Comparison of ENCODE assay signal across 9 mouse cellular contexts in genomic region chr9:48678426-48679358, GRCm38 (mm10).
DNase-seq lines count a peak whose midpoint lies in the region; ATAC-seq lines count a peak whose summit lies in the region.
"Had no signal": no experiment of that assay in that cellular context is flagged by ENCODE, and none has a peak within 500 bp of the region (broad histone marks: within the 10 kb centered on the region; RNA-seq: fewer than 3 reads in every experiment).

No protein-coding gene starts in this region.

- peak overlapping the region; percentile 19; the same call in 1 of the 2 replicates for H3K4me2 ChIP-seq in embryonic facial prominence, embryonic 15.5 days (replicated peaks)
- H3K4me2 ChIP-seq in intestine, embryonic 15.5 days (replicated peaks): no peak overlapping the region

- peak; percentile 41 for DNase-seq in ovary, postnatal 36 days (ENCODE audit: low spot score)
- DNase-seq in ovary, postnatal 10 days (ENCODE audit: low spot score): no peak
- DNase-seq in midbrain, embryonic 10.5 days (ENCODE audit: low spot score): peak; percentile 68
- DNase-seq in urinary bladder, postnatal 10 days (ENCODE audit: low spot score): no peak
- no peak for DNase-seq in gastrocnemius, adult 18-20 months (ENCODE audit: low spot score)

- no peak overlapping the region for H3K9ac ChIP-seq in embryonic facial prominence, embryonic 15.5 days
- H3K9ac ChIP-seq in intestine, embryonic 15.5 days: no peak overlapping the region

- no peaks in the 10 kb centered on the region for H3K36me3 ChIP-seq in embryonic facial prominence, embryonic 15.5 days
- no peaks in the 10 kb centered on the region for H3K36me3 ChIP-seq in intestine, embryonic 15.5 days
- peaks cover 24% of the 10 kb centered on the region for H3K36me3 ChIP-seq in midbrain, embryonic 10.5 days

- ATAC-seq in embryonic facial prominence, embryonic 15.5 days (ENCODE audit: insufficient number of reproducible peaks, low FRiP score, low TSS enrichment, low read depth): peak; percentile 63; the same call in 1 of the 2 replicates
- ATAC-seq in intestine, embryonic 15.5 days: peak; percentile 66
- ATAC-seq in erythroid progenitor cell, adult 5-6 weeks (replicated peaks; ENCODE audit: low FRiP score, poor library complexity, severe bottlenecking): no peak
- ATAC-seq: Patski had no signal

- H3K9me3 ChIP-seq in embryonic facial prominence, embryonic 15.5 days (replicated peaks): no peaks in the 10 kb centered on the region
- H3K9me3 ChIP-seq in intestine, embryonic 15.5 days: no peaks in the 10 kb centered on the region
- H3K9me3 ChIP-seq in midbrain, embryonic 10.5 days (replicated peaks): no peaks in the 10 kb centered on the region

- 15% methylated on average over 19 of the region's 19 CpGs for WGBS in embryonic facial prominence, embryonic 15.5 days
- 32% methylated on average over 19 of the region's 19 CpGs for WGBS in intestine, embryonic 15.5 days
- 11% methylated on average over 19 of the region's 19 CpGs for WGBS in midbrain, embryonic 10.5 days

- no peak overlapping the region for H3K4me3 ChIP-seq in embryonic facial prominence, embryonic 15.5 days (replicated peaks)
- H3K4me3 ChIP-seq in intestine, embryonic 15.5 days (replicated peaks): no peak overlapping the region
- H3K4me3 ChIP-seq in midbrain, embryonic 10.5 days: peak overlapping the region; percentile 29

- H3K27ac ChIP-seq in embryonic facial prominence, embryonic 15.5 days (replicated peaks): peak overlapping the region; percentile 73
- H3K27ac ChIP-seq in intestine, embryonic 15.5 days: no peak overlapping the region
- peak overlapping the region; percentile 88 for H3K27ac ChIP-seq in midbrain, embryonic 10.5 days (replicated peaks)

- 0 out of 2 replicates have a peak, but pooled peaks cover 4% of the 10 kb centered on the region for H3K27me3 ChIP-seq in embryonic facial prominence, embryonic 15.5 days
- no peaks in the 10 kb centered on the region for H3K27me3 ChIP-seq in intestine, embryonic 15.5 days (replicated peaks)
- H3K27me3 ChIP-seq in midbrain, embryonic 10.5 days (ENCODE audit: low read depth, poor library complexity, severe bottlenecking): 0 out of 2 replicates have a peak, but pooled peaks cover 7% of the 10 kb centered on the region

- peaks cover 27% of the 10 kb centered on the region for H3K4me1 ChIP-seq in embryonic facial prominence, embryonic 15.5 days
- peaks cover 21% of the 10 kb centered on the region for H3K4me1 ChIP-seq in intestine, embryonic 15.5 days (replicated peaks)
- peaks cover 89% of the 10 kb centered on the region for H3K4me1 ChIP-seq in midbrain, embryonic 10.5 days

Comparison
In these comparisons a context has a peak if more than half of its experiments do, and no peak if none do; other contexts are left out.
1. DNase-seq: peak in ovary, postnatal 36 days (single experiment) and midbrain, embryonic 10.5 days (single experiment); none in ovary, postnatal 10 days (single experiment), urinary bladder, postnatal 10 days (single experiment) and gastrocnemius, adult 18-20 months (single experiment).